Mouse (Mus musculus) C2C12 (cell line): ENCODE results near the gene Asl.

ENCODE experiments used
- CEBPB ChIP-seq: IDR thresholded peaks from one replicate; pipeline ENCODE4 v1.6.1; 2011; ENCODE audit warnings: low read depth, mild to moderate bottlenecking, control low read depth, moderate library complexity
- CTCF ChIP-seq: IDR thresholded peaks from one replicate; pipeline ENCODE4 v1.5.1; 2011; ENCODE audit not compliant: control insufficient read depth, insufficient read depth, insufficient read length
- MAX ChIP-seq: IDR thresholded peaks from one replicate; pipeline ENCODE4 v1.6.1; 2011; ENCODE audit warnings: mild to moderate bottlenecking, control low read depth
- MYOG ChIP-seq: IDR thresholded peaks from one replicate; pipeline ENCODE4 v1.6.1; 2011; ENCODE audit not compliant: control insufficient read depth, insufficient read length; ENCODE audit errors: extremely low read depth
- USF1 ChIP-seq: IDR thresholded peaks from one replicate; pipeline ENCODE4 v1.6.1; 2011; ENCODE audit warnings: low read depth, mild to moderate bottlenecking, control low read depth, moderate library complexity

DNA sequence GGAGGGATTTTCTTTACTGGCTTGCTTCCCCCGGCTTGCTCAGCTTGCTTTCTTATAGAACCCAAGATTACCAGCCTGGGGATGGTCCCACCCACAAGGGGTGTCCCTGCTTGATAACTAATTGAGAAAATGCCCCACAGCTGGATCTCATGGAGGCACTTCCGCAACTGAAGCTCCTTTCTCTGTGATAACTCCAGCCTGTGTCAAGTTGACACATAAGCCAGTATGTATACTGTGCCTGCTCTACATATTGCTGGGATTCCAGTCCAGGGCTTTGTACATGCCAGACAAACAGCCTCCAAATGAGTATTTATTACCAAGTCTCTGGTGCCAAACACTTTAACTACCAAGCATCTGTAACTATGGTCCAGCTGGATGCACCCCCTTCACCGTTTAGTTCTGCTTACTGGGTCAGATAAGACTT lies 38.8 kb upstream of the Asl start:
- TF ChIP-seq CTCF (no peak), MAX (no peak), USF1 (no peak), MYOG (no peak), CEBPB (no peak)
